Mouse (Mus musculus): ENCODE results near the gene Kdm4a.
A peak's percentile ranks its signal among the peaks of the same experiment; 100 is the strongest.

Kdm4a gene

DNA sequence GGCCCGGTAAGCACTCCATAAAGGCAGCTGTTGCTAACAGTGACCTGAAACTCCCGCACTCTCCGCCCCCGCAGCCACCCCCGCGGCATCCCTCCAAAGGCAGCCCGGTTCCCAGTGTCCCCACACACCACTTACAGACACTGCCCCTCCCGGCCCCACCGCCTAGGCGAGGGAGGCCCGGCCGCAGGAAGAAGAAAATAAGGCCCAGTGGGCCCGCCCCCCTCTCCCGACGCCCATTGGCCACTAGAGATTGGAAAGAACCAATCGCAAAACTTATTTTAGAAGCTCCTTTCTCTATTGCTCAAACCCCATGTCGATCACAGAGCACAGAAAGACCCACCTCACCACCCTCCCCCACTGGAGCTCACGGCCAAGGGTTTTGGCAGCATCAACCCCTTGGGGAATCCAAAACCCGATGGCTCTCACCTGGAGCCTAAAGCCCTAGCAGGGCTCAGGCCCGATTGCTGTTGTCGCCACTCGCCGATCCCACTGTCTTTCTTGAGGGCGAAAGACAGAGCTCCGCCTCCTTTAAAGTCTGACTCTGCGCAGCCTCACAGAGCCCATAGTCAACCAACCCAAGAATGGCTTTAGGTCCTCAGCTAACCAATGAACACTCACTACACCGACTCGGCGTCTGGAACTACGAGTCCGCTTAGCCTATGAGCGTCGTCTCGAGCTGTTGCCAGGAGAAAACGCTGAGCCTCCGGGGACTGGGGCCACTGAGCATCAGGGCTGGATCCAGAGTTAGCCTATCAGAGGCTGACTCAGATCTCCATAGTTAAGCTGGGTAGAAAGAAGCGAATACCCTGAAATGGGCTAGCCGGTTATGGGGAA, at the start of gene Kdm4a:
Gene Kdm4a (minus strand): TSS at position 577 of the 834 bp plus-strand sequence.
- DNase-seq (ENCODE audit: low spot score) = peak; percentile 99

DNA sequence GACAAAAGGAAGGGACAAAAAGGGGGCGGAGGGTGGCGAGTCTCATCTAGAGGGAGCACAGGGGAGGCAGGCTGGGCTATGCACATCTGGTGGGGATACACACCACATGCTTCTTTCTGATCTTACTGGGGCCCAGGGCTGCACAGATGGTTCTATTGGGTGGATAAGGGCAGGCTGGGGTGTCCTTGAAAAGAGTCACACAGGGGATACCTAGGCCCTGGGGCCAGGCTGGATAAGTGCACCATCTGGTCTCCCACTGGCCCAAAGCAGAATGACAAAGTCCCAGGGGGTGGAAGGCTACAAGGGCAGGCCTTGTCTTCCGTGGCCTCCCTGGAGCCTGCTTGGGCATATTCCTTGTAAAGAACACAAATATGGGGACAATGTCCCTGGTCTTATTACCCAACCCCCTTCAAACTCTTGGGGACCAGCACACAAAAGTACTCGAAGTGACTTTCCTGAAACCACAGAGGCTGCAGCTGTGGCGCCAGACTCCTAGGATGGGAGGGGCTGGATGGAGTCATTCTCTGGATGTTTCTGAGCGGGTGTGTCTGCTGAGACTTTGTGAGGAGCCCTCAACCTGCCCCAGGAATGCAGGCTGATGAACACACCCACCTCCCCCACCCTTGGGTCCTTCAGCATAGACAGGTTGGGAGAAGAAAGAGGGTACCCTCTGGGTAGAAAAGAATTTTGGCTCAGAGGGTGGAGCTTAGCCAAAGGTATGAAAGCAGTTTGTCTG, 49.4 kb upstream of the Kdm4a start:
- no peak for DNase-seq (ENCODE audit: low spot score)

DNA sequence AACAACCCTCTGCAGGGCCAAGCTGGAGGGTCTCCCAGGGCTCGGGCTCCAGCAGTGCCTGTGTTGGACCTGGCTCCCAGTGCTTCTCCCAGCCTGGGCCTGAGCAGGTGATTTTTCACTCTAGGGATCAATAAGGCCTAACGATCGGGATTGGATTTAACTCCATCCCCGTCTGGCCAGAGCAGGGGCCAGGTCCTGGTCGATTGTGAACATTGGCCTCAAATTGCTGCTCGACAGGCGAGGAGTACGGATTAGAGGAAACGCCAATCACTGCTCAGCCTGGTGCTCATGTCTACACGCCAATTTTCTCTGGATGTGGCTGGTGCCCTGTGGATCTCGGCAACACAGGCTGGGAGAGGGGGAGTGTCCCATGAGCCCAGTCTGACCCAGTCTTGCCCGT, 47.6 kb upstream of the Kdm4a start:
- no peak for DNase-seq (ENCODE audit: low spot score)

DNA sequence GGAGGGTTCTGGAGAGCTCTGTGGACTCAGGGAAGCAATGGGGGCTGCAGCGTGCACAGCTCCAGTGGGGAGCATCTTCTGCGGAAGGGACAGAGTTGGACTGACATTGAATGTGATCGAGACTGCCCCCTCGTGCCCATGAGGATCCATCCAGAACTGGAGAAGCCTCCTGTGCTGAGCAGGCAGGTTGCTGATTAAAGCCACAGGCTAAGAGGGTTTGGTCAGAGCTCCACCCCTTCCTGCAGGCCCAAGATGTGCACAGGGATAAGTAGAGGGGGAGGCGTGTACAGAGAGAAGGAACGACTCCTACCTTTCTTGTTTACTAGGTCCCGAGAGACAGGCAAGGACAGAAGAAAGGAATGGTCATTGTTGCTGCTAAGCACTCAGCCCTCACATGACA, 41.4 kb upstream of the Kdm4a start:
- no peak for DNase-seq (ENCODE audit: low spot score)

DNA sequence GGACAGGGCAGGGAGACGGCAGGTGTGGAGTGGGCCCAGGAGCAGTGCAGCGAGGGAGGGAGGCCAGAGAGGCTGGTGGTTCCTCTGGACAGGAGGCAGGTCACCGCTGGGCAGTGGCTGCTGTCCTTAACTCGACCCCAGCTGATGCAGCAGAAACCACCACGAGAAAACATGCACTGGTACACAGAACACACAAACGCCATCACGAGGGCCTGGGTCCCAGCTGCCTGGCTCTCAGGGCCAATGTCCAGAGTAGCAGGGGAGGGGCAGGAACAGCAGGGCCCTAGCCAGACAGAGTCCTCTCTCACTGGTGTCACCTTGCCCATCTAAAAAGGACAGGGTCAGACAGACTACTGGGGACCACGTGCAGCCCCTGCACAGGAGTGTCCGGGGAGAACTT, 40.9 kb upstream of the Kdm4a start:
- DNase-seq (ENCODE audit: low spot score) = no peak

DNA sequence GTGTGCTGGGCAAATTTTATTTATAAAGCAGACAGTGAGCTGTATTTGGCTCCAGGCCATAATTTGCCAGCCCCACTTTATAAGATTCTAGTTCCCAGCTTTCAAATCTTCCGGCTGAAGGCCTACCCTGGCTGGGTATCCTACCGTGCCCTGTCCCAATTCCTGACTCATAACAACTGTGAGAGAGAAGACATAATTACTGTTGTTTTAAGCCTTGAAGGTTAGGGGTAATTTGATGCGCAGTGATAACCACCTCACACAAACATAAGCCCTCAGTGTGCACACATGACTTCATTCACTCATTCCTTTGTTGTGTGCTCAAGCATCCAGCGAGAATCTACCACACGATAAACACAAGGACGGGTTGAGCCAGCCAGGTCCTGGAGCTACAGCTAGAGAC, 39.6 kb upstream of the Kdm4a start:
- DNase-seq (ENCODE audit: low spot score) = no peak

DNA sequence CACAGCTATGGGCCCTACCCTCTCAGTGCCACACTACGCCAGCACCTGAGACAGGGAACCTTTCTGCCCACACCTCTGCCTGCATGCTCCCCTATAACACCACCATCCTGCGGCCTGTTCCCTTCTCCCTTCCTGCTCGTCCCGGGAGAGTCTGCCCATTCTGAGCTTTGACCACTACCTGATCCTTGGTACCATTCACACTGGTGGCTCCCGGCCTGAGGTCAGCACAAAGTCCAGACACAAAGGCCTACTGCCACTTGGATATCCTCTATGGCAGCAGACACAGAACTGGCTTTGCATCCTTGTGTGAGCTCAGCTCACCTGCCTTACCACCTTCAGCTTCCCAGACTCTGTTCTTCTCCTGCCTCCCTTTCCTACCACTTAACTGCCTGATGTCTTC, 38.7 kb upstream of the Kdm4a start:
- DNase-seq (ENCODE audit: low spot score) = no peak

DNA sequence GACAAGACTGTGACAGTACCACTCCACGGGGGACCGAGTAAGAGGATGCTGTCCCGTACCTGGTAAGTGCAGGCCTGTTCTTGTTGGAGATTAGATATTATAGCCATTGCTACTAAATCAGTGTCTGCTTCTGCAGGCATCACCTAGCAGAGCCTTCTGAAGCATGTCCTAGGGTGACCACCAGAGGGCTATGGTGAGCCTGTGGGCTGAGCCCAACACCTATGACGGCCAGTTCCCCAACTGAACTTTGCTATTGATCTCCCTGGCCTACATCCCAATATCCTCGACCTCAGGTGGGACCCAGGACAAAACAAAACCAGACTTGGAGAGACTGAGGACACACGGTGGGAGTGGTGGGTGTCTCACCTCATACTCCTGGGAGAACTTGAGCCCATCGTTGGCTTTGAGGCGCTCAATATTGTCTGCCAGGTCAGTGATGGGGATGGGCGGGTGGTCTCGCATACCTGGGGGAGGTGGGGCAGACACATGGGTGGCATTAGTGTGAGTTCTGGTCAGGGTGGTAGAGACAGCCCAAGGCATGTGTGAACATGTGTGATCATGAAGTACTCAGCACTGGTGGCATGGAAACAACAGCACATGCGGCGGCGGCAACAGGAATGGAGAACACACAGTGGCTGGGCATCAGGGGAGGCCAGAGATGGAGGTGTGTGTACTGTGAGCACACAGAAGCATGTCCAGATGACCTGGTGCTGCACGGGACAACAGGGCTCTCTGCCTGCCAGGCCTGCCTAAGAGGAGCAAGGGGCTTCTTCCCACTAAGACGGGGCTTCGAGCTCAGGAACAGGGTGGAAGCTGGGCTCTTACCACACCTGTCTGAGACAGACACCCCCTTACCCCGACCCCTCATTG, 37.1 kb upstream of the Kdm4a start:
- peak; percentile 69 for DNase-seq (ENCODE audit: low spot score)

DNA sequence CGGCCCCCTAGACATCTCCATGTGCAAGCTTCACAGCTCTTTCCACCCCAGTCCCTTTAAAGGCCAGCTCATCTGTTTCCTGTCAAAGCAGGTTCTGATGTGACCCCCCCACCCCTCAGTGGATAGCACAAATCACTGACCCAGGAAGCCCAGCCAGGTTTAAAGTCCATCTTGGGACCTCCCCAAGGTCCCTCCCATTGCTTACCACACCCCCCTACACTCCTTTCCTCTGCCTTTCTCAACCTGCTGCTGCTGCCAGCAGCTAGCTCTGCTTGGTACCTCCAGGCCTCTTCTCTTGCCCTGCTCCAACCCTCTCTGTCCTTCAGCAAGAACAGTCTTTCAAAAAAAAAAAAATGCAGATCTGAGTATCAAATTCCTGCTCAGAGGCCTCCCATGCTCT, 35.0 kb upstream of the Kdm4a start:
- DNase-seq (ENCODE audit: low spot score) = no peak

DNA sequence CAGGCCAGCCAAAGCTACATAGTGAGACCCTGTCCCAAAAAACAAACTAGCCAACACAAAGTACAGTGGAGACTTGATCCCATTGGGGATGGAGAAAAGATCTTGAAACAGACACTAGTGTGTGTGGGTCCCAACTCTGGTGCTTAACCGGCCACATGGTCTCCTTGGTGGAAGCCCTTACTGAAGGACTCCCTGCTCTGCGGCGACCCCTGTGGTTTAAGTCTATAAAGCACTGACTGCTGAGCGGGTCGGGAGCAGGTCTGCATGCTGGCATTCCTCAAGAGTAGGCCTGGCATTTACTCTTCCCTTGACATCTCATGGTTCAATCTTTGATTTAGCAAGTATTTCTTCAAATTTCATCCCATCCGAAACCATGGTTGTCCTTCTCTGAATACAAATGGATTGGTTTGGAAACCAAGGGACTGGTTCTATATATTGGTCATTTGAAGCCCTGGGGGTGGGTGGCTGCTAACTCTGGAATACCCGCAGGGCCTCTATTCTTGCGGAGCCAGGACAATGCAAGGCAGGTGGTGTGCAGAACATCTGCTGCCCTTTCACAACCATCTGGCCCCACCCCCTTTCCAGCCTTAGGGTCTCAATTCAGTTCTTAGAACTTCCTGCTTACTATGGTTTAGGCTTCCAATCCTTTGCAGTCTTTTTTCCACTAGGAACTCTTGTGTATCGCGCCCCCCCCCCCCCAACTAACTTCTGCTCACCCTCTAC, 27.2 kb upstream of the Kdm4a start:
- peak; percentile 38 for DNase-seq (ENCODE audit: low spot score)

DNA sequence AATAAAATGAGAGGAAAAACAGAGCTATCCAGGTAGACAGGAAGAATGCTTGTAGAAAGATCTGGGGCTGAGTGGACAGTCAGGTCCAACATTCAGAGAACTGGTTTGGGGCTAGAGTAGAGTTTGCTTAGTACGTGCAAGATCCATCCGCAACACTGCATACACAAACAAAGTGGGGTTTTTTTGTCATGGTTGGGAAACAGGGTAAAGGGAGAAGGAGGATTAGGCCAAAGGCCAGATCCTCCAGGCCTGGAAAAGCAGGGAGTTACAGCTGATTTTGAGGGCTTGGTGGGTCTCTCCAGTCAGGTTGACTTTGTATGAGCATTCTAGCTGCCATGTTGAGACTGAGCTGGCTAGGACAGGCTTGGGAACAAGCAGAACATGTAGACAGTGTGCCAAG, 26.1 kb upstream of the Kdm4a start:
- no peak for DNase-seq (ENCODE audit: low spot score)

DNA sequence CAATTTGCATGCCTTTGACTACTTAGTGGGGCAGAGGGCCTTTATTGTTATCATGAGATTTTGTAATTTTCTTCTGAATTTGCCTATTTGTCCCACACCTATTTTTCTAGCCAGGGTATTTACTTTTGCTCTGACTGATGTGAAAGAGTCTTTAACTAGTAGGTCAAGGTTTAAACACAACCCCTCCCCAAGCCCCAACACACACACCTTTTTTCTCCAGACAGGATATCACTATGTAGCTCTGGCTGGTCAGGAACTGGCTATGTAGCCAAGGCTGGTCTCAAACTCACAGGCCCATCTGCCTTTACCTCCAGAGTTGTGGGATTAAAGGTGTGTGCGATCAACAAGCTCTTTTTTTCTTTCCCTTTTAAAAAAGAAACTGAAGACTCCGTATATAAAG, 19.2 kb upstream of the Kdm4a start:
- no peak for DNase-seq (ENCODE audit: low spot score)

DNA sequence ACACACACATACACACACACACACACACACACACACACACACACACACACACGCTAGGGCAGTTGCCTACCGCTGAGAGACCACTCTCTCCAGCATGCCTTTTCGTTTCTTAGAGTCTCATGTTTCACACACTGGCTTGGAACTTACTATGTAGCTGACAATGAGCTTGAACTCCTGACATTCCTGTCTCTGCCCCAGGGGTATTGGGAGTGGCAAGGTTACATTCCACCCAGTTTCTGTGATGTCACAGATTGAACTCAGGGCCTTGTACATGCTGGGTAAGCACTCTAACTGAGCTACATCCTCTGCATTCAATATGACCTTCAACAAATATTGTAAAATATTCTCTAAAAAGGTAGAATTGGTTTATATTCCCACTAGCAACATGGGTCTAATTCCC, 18.8 kb upstream of the Kdm4a start:
- peak; percentile 24 for DNase-seq (ENCODE audit: low spot score)

DNA sequence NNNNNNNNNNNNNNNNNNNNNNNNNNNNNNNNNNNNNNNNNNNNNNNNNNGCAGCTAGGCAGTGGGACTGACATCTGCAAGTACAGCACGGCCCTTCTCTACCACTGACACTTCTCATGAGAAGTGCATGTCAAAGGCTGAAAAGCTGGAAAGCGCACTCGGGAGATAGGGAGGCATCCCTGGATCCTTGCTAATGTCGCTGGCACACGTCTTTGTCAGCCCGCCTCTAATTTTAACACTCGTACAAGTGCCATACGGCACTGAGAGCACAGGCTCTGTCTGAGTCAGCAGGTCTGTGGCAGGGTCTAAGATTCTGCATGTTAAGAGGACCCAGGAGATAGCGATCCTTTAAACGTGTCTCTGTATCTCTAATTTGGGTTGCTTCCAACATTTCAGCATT, 16.3 kb upstream of the Kdm4a start:
- no peak for DNase-seq (ENCODE audit: low spot score)

DNA sequence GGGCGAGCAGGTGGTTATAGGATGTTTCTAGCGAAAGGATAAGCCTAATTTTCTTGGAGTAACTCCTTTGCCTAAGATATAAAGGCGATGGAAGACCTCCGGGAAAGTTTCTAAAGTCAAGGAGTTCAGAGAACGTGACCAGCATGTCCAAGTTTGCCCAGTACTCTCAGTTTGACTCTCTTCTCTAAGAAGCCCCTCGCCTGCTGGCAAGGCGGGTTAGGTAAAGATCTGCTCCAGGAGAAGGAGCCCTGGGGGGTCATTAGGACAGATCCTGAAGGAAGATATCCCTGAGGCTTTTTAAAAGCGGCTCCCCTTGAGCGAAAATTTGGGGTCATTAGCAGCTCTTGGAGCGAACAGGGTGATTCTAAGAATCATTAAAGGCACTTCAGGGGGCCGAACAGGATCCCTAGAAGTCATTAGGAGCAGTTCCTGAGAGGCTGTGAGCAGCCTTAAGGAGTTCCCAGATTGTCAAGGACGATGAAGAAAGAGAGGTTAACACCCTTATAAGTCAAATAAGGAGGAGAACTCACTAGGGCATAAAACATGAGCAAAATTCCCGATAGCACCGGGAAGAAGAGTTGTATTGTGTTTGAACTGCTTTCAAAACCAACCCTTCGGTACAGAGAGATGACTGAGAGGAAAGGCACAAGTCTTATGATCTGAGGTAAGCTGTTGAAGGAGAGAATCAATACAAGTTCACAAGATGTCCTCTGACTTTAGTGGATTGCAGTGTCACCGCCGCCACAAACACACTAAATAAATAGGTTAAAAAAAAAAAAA, 648 bp upstream of the Kdm4a start:
- DNase-seq (ENCODE audit: low spot score) = peak; percentile 58

DNA sequence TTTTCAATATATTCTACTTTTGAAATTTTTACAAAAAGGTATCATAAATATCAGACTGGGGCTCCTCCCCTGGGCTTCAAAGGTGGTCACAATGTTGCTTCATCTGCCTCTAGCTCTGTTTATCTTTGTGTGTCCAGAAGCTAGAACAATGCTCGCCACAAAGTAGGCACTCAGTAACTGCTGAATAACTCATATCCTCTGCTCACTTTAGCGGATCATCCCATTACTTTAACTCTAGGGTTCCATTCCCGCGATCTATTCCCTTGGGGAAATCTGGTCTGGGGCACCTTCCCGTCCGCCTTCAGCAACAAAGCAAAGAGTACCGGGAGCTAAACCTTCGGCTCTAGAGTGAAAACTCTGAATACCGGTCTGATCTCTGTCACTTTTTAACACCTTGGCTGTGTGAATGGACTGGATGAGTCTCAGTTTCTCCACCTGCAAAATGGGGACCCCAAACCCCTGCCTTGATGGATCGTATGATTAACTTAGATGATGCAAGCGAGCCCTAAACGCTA, 834 bp downstream of the Kdm4a start:
- DNase-seq (ENCODE audit: low spot score) = no peak

DNA sequence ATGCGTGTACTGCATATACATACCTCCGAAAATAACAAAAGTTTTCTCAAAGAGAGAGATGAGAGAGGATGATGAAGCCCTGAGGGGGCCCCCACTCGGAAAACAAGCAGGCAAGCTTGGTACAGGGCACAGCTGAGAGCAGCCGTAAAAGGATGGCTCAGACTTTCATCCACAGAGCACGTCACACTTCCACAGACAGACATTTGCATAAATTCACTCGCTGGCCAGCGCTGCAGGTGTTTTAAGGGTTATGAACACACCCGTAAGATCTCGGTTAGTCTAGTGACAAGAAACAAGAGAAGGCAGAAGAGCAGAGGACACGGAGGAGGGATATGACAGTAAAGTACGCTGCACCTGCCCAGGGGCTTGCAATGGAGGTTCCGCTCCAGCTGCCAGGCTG, 7.4 kb downstream of the Kdm4a start:
- no peak for DNase-seq (ENCODE audit: low spot score)

DNA sequence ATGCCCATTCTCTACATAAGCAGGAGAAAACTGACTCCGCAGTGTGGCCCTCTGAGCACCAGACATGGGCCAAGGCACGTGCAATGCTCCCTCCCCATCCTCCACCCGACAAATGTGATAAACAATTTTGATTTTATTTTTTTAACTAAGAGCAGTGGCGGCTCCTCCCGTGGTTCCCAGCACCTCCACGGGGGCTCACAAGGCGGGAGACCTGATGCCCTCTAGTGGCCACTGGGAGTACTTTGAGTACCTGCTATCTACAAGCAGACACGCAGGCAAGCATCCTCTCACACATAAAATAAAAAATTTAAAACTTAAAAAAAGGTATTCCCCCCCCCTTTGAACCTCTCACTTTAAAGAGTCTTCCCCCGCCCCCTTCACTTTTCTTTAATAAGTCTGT, 8.8 kb downstream of the Kdm4a start:
- DNase-seq (ENCODE audit: low spot score) = peak; percentile 51

DNA sequence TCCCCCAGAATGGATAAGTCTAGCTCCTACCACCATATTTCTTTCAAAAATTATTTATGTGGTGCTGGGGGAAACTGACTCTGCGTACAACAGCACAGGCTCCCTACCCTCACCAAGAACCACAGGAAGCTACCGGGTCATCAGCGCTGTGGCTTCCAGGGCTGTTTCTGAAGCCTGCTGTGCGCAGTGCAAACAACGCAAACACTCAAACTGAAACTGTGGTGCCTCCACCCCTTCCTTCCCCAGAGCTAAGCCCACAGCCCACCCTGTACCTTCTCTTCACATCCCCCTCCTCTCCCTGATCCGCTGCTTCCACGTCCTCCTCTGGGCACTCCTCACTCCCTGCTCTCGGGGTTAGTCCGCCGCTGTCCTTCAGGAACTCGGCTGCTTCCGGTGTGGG, 17.7 kb downstream of the Kdm4a start:
- DNase-seq (ENCODE audit: low spot score) = no peak

DNA sequence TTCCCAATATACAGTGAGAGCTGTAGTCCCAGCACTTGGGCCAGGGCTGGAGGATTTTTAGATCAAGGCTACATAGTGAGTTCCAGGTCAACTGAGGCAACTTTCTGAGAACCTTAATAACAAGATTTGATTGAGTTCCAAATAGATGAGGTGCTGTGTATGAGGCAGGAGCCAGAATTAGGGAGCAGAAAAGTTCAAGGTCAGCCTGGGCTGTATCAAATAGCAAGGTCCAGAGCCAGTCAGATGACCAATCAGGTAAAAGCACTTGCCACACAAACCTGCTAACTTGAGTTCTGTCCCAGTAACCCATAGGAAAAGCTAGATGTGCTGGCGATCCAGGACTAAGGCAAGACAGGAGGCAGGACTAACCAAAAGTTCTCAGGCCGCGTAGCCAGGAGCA, 22.2 kb downstream of the Kdm4a start:
- no peak for DNase-seq (ENCODE audit: low spot score)

DNA sequence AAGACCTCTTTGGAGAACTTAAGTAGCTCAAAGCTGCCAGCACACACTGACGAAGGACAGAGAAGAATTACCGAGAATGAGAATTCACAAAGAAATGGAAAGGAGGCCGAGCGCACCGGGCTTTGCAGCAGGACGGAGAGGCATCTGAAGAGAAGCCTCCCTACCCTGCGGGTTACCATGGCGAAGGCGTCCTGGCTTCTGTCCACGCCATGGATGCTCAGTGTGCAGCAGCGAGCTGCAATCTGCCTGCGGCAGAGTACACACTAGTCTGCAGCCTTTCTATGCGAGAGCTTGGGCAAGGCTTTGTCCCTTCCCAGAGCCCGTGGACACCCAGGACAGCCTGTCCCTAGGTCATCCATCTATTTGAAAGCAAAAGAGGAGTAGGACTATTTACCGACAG, 23.3 kb downstream of the Kdm4a start:
- no peak for DNase-seq (ENCODE audit: low spot score)

Data from embryo, embryonic 10.5 days (tissue).